Mouse (Mus musculus) myocyte (in vitro differentiated cells): ENCODE results near the gene Pitpnb. TPM values are rescaled to one million over a fixed set of nuclear protein-coding genes. Genes with fewer than 3 reads are reported as not detected.

Experiments used
- H3K27me3 ChIP-seq: one replicate; pipeline ENCODE4 v1.6.1; 2011; ENCODE audit not compliant: control insufficient read depth, insufficient read depth, insufficient read length
- H3K36me3 ChIP-seq: one replicate; pipeline ENCODE4 v1.6.1; 2011; ENCODE audit not compliant: control insufficient read depth, insufficient read depth
- H3K4me2 ChIP-seq: one replicate; pipeline ENCODE4 v1.6.1; 2011; ENCODE audit warnings: low read depth, control low read depth
- H3K4me3 ChIP-seq: one replicate; pipeline ENCODE4 v1.5.1; 2011; ENCODE audit warnings: mild to moderate bottlenecking, control low read depth, moderate library complexity
- H3K79me2 ChIP-seq: one replicate; pipeline ENCODE4 v1.6.1; 2011; ENCODE audit not compliant: control insufficient read depth, insufficient read depth
- H3ac ChIP-seq: one replicate; pipeline ENCODE4 v1.6.1; 2011; ENCODE audit not compliant: control insufficient read depth, insufficient read length
- CEBPB ChIP-seq: IDR thresholded peaks from 2 replicates; pipeline ENCODE4 v1.6.1; 2011; ENCODE audit warnings: mild to moderate bottlenecking, moderate library complexity; ENCODE audit not compliant: poor library complexity, insufficient read depth, severe bottlenecking
- E2F4 ChIP-seq: IDR thresholded peaks from one replicate; pipeline ENCODE4 v1.6.1; 2011; ENCODE audit warnings: mild to moderate bottlenecking, control low read depth, moderate library complexity; ENCODE audit not compliant: insufficient read depth
- MAX ChIP-seq: IDR thresholded peaks from one replicate; pipeline ENCODE4 v1.6.1; 2011; ENCODE audit warnings: low read depth, mild to moderate bottlenecking, control low read depth
- MYOD1 ChIP-seq, 3 experiments: IDR thresholded peaks; one replicate each; pipeline ENCODE4 v1.6.1; 2011; ENCODE audit warnings: control low read depth in 2 of 3, low read depth in 2 of 3, mild to moderate bottlenecking in 2 of 3, moderate library complexity in 1 of 3; ENCODE audit not compliant: insufficient read length in 2 of 3, control insufficient read depth in 1 of 3
- MYOG ChIP-seq, 3 experiments: IDR thresholded peaks; one replicate each; pipeline ENCODE4 v1.6.1; 2011; ENCODE audit warnings: control low read depth in 2 of 3, low read depth in 2 of 3, mild to moderate bottlenecking in 2 of 3; ENCODE audit not compliant: insufficient read length in 2 of 3, control insufficient read depth in 1 of 3, insufficient read depth in 1 of 3
- POLR2A ChIP-seq: IDR thresholded peaks from one replicate; pipeline ENCODE4 v1.6.1; 2011; ENCODE audit warnings: low read depth, mild to moderate bottlenecking, control low read depth, moderate library complexity; ENCODE audit not compliant: insufficient read length
- POLR2AphosphoS2 ChIP-seq: IDR thresholded peaks from one replicate; pipeline ENCODE4 v1.6.1; 2011; ENCODE audit warnings: low read depth, control low read depth; ENCODE audit not compliant: insufficient read length
- REST ChIP-seq: IDR thresholded peaks from one replicate; pipeline ENCODE4 v1.6.1; 2011; ENCODE audit warnings: mild to moderate bottlenecking, control low read depth, moderate library complexity; ENCODE audit not compliant: insufficient read depth, insufficient read length
- SRF ChIP-seq: IDR thresholded peaks from one replicate; pipeline ENCODE4 v1.6.1; 2011; ENCODE audit warnings: low read depth; ENCODE audit not compliant: control insufficient read depth, insufficient read length
- TCF12 ChIP-seq: IDR thresholded peaks from one replicate; pipeline ENCODE4 v1.6.1; 2011; ENCODE audit warnings: mild to moderate bottlenecking, control low read depth; ENCODE audit not compliant: poor library complexity, insufficient read depth, severe bottlenecking
- TCF3 ChIP-seq: IDR thresholded peaks from one replicate; pipeline ENCODE4 v1.6.1; 2011; ENCODE audit warnings: low read depth, control low read depth; ENCODE audit not compliant: insufficient read length
- USF1 ChIP-seq: IDR thresholded peaks from one replicate; pipeline ENCODE4 v1.6.1; 2011; ENCODE audit warnings: low read depth, mild to moderate bottlenecking, control low read depth, moderate library complexity
- polyA plus RNA-seq: library from polyadenylated mRNA; unstranded; fragments of >200 nt; fragmentation: generic; extraction: Trizol; gene quantifications from one replicate; pipeline ENCODE4 v1.2.1, GENCODE M21; 2012; ENCODE audit warnings: missing spikeins

Gene Pitpnb
- polyA plus RNA-seq, 1 experiment = 52.2 TPM

GRCm38 (mm10) chr5:111378126-111378993, 47.8 kb downstream of the Pitpnb start:
- Histone ChIP-seq H3K4me2 (no peak overlapping the region), H3K27me3 (no peaks in the 10 kb centered on the region), H3ac (no peak overlapping the region), H3K79me2 (no peaks in the 10 kb centered on the region), H3K4me3 (no peak overlapping the region), H3K36me3 (peaks cover 38% of the 10 kb centered on the region)
- TF ChIP-seq POLR2A = no peak
- no peak for TF ChIP-seq E2F4
- no peak for TF ChIP-seq USF1
- no peak for TF ChIP-seq POLR2AphosphoS2
- no peak for TF ChIP-seq TCF12
- TF ChIP-seq REST = no peak
- no peak for TF ChIP-seq MYOD1 (IDR thresholded peaks at IDR 0.05; ENCODE audit: control insufficient read depth in 1 of 3, insufficient read length in 2 of 3, low read depth in 2 of 3)
- TF ChIP-seq MYOG (IDR thresholded peaks at IDR 0.05; ENCODE audit: control insufficient read depth in 1 of 3, insufficient read depth in 1 of 3, insufficient read length in 2 of 3, low read depth in 2 of 3) = no peak
- TF ChIP-seq SRF = no peak

GRCm38 (mm10) chr5:111383335-111383734, 52.8 kb downstream of the Pitpnb start:
- H3K27me3 ChIP-seq = no peaks in the 10 kb centered on the region
- no peak overlapping the region for H3ac ChIP-seq
- TF ChIP-seq MAX (no peak), MYOD1 (IDR thresholded peaks at IDR 0.05; ENCODE audit: control insufficient read depth in 1 of 3, insufficient read length in 2 of 3, low read depth in 2 of 3) (no peak), POLR2A (no peak), TCF3 (no peak), USF1 (no peak), E2F4 (no peak), SRF (no peak), MYOG (IDR thresholded peaks at IDR 0.05; ENCODE audit: control insufficient read depth in 1 of 3, insufficient read depth in 1 of 3, insufficient read length in 2 of 3, low read depth in 2 of 3) (no peak), TCF12 (no peak), CEBPB (no peak), REST (no peak), POLR2AphosphoS2 (no peak)
- H3K79me2 ChIP-seq = no peaks in the 10 kb centered on the region
- H3K4me3 ChIP-seq = no peak overlapping the region
- no peak overlapping the region for H3K4me2 ChIP-seq
- H3K36me3 ChIP-seq = peaks cover 36% of the 10 kb centered on the region

GRCm38 (mm10) chr5:111390911-111391310, 60.3 kb downstream of the Pitpnb start:
- Histone ChIP-seq H3ac (no peak overlapping the region), H3K27me3 (no peaks in the 10 kb centered on the region), H3K36me3 (peaks cover 14% of the 10 kb centered on the region), H3K79me2 (no peaks in the 10 kb centered on the region), H3K4me3 (no peak overlapping the region), H3K4me2 (no peak overlapping the region)
- TF ChIP-seq REST (no peak), POLR2AphosphoS2 (no peak)

- H3K4me2 ChIP-seq = no peak overlapping the region
- no peak overlapping the region for H3ac ChIP-seq
- TF ChIP-seq TCF3 = no peak
- no peak for TF ChIP-seq SRF
- no peak for TF ChIP-seq E2F4
- no peak for TF ChIP-seq POLR2A
- TF ChIP-seq REST = no peak
- no peak for TF ChIP-seq MYOD1 (IDR thresholded peaks at IDR 0.05; ENCODE audit: control insufficient read depth in 1 of 3, insufficient read length in 2 of 3, low read depth in 2 of 3)
- no peak for TF ChIP-seq CEBPB
- TF ChIP-seq USF1 = no peak
- no peak for TF ChIP-seq MAX
- TF ChIP-seq TCF12 = no peak
- TF ChIP-seq MYOG (IDR thresholded peaks at IDR 0.05; ENCODE audit: control insufficient read depth in 1 of 3, insufficient read depth in 1 of 3, insufficient read length in 2 of 3, low read depth in 2 of 3) = no peak
- TF ChIP-seq POLR2AphosphoS2 = no peak
- H3K79me2 ChIP-seq = no peaks in the 10 kb centered on the region
- no peak overlapping the region for H3K4me3 ChIP-seq
- peaks cover 1% of the 10 kb centered on the region for H3K27me3 ChIP-seq
- peaks cover 12% of the 10 kb centered on the region for H3K36me3 ChIP-seq
Measured at GRCm38 (mm10) chr5:111391485-111391884, 60.9 kb downstream of the Pitpnb start.
